Mouse (Mus musculus): ENCODE data around the gene Gm21119. TPM values are rescaled to one million over a fixed set of nuclear protein-coding genes. Genes with fewer than 3 reads are reported as not detected.
"Not testable (repeated sequence)": the region's sequence is repeated elsewhere in the genome, so short reads cannot be mapped to it uniquely, and the experiment has no call there.

Gm21119 gene
- 0.31 and 0.40 TPM in 2 replicates for polyA plus RNA-seq (2015; fragmentation: Nextera tagmentation; extraction: Ambion mirVana)

- not testable (repeated sequence) for ATAC-seq (replicated peaks); H3K9ac ChIP-seq; H3K27ac ChIP-seq; H3K4me2 ChIP-seq; H3K4me1 ChIP-seq; H3K9me3 ChIP-seq; H3K4me3 ChIP-seq; H3K36me3 ChIP-seq (replicated peaks); H3K27me3 ChIP-seq (replicated peaks)
- no CpG with 5 or more reads among the region's 2 CpGs for WGBS
These were observed at the start of gene Gm21119 for GRCm38 (mm10) chr8:20614619-20615018. Gene Gm21119 (plus strand): TSS chr8:20614919.

GRCm38 (mm10) chr8:20566753-20567152, 48.0 kb upstream of the Gm21119 start:
- H3K4me2 ChIP-seq; H3K9me3 ChIP-seq; H3K36me3 ChIP-seq (replicated peaks); H3K27me3 ChIP-seq (replicated peaks); ATAC-seq (replicated peaks); H3K4me1 ChIP-seq; H3K4me3 ChIP-seq; H3K9ac ChIP-seq; H3K27ac ChIP-seq: not testable (repeated sequence)
- WGBS = no CpG with 5 or more reads among the region's 1 CpGs

GRCm38 (mm10) chr8:20581081-20581480, 33.6 kb upstream of the Gm21119 start:
- H3K4me1 ChIP-seq; ATAC-seq (replicated peaks); H3K9me3 ChIP-seq; H3K27ac ChIP-seq; H3K27me3 ChIP-seq (replicated peaks); H3K36me3 ChIP-seq (replicated peaks); H3K4me2 ChIP-seq; H3K9ac ChIP-seq; H3K4me3 ChIP-seq: not testable (repeated sequence)
- 93% methylated on average over 5 of the region's 6 CpGs for WGBS

- H3K9me3 ChIP-seq; ATAC-seq (replicated peaks): not testable (repeated sequence)
These were observed 31.9 kb upstream of the Gm21119 start for GRCm38 (mm10) chr8:20582772-20583171.

GRCm38 (mm10) chr8:20588268-20589177, 26.2 kb upstream of the Gm21119 start:
- ATAC-seq (replicated peaks) = peak; percentile 87
- not testable (repeated sequence) for H3K4me3 ChIP-seq; H3K4me1 ChIP-seq; H3K27ac ChIP-seq; H3K9me3 ChIP-seq; H3K4me2 ChIP-seq; H3K27me3 ChIP-seq (replicated peaks); H3K9ac ChIP-seq; H3K36me3 ChIP-seq (replicated peaks)
- WGBS = 21% methylated on average over 9 of the region's 12 CpGs

More at GRCm38 (mm10) chr8:20582772-20583171, 31.9 kb upstream of the Gm21119 start:
- H3K4me2 ChIP-seq; H3K4me3 ChIP-seq; H3K27me3 ChIP-seq (replicated peaks); H3K4me1 ChIP-seq; H3K36me3 ChIP-seq (replicated peaks); H3K9ac ChIP-seq; H3K27ac ChIP-seq: not testable (repeated sequence)
- 89% methylated on average over 3 of the region's 6 CpGs for WGBS

- ATAC-seq (replicated peaks) = peak; percentile 90
- H3K9ac ChIP-seq; H3K4me1 ChIP-seq; H3K27ac ChIP-seq; H3K4me3 ChIP-seq; H3K36me3 ChIP-seq (replicated peaks); H3K4me2 ChIP-seq; H3K27me3 ChIP-seq (replicated peaks); H3K9me3 ChIP-seq: not testable (repeated sequence)
- 82% methylated on average over 2 of the region's 4 CpGs for WGBS
These were observed 25.6 kb upstream of the Gm21119 start for GRCm38 (mm10) chr8:20589178-20589539.

- H3K27me3 ChIP-seq (replicated peaks); H3K9ac ChIP-seq; H3K4me3 ChIP-seq; ATAC-seq (replicated peaks); H3K9me3 ChIP-seq; H3K4me1 ChIP-seq; H3K4me2 ChIP-seq; H3K27ac ChIP-seq; H3K36me3 ChIP-seq (replicated peaks): not testable (repeated sequence)
- WGBS = 76% methylated on average over 4 of the region's 9 CpGs
These were observed 24.4 kb upstream of the Gm21119 start for GRCm38 (mm10) chr8:20590117-20590997.

GRCm38 (mm10) chr8:20591002-20591401, 23.7 kb upstream of the Gm21119 start:
- H3K4me1 ChIP-seq; ATAC-seq (replicated peaks); H3K36me3 ChIP-seq (replicated peaks); H3K4me3 ChIP-seq; H3K4me2 ChIP-seq; H3K9me3 ChIP-seq; H3K9ac ChIP-seq; H3K27ac ChIP-seq; H3K27me3 ChIP-seq (replicated peaks): not testable (repeated sequence)
- 86% methylated on average over 5 of the region's 8 CpGs for whole genome bisulfite sequencing

- 56% methylated on average over 1 of the region's 5 CpGs for WGBS
- H3K9ac ChIP-seq, H3K4me3 ChIP-seq: not testable (repeated sequence)
These were observed 21.9 kb upstream of the Gm21119 start for GRCm38 (mm10) chr8:20592732-20593272.

GRCm38 (mm10) chr8:20593841-20594240, 20.9 kb upstream of the Gm21119 start:
- H3K27ac ChIP-seq; H3K9me3 ChIP-seq; H3K9ac ChIP-seq; H3K36me3 ChIP-seq (replicated peaks); H3K27me3 ChIP-seq (replicated peaks); H3K4me2 ChIP-seq; H3K4me1 ChIP-seq; H3K4me3 ChIP-seq; ATAC-seq (replicated peaks): not testable (repeated sequence)
- no CpG with 5 or more reads among the region's 4 CpGs for WGBS

More at GRCm38 (mm10) chr8:20592732-20593272, 21.9 kb upstream of the Gm21119 start:
- H3K36me3 ChIP-seq (replicated peaks); H3K27me3 ChIP-seq (replicated peaks); H3K4me1 ChIP-seq; H3K27ac ChIP-seq; H3K4me2 ChIP-seq; H3K9me3 ChIP-seq; ATAC-seq (replicated peaks): not testable (repeated sequence)

GRCm38 (mm10) chr8:20596081-20596841, 18.5 kb upstream of the Gm21119 start:
- not testable (repeated sequence) for H3K9ac ChIP-seq; H3K9me3 ChIP-seq; H3K4me1 ChIP-seq; H3K36me3 ChIP-seq (replicated peaks); H3K4me2 ChIP-seq; H3K27ac ChIP-seq; H3K4me3 ChIP-seq; H3K27me3 ChIP-seq (replicated peaks); ATAC-seq (replicated peaks)
- WGBS = 88% methylated on average over 6 of the region's 9 CpGs

Measured in midbrain, embryonic 15.5 days (tissue).